Mouse (Mus musculus): ENCODE measurements at regions not wholly inside any gene's neighbourhood (a gene's known extent, or its start where the extent isn't known, plus 50 kb on each side); places are given as distances from the start of the nearest gene placed in this dataset.

- no peak for ATAC-seq (replicated peaks; ENCODE audit: poor library complexity, severe bottlenecking)
Observed at GRCm38 (mm10) chr6:31692024-31692423, 128.2 kb upstream of the Podxl start.

DNA sequence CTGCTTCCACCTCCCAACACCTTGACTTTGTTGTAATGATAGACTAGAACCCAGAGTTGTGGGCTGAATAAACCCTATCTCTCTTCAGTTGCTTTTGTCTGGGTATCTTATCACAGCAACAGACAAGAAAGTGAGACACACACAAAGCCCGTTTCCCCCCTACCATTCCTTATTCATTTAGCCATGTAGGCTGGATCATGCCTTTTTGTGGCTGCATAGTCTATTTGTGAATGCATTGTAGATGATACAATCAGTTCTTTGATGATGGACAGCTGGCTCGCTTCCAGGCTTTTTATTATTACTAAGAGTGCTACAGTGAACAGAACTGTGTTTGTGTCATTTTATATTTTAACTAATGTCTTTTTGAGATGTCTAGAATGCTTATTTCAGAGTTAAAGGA is 116.3 kb upstream of the Podxl start:
- no peak for ATAC-seq (replicated peaks; ENCODE audit: poor library complexity, severe bottlenecking)

- ATAC-seq (replicated peaks; ENCODE audit: poor library complexity, severe bottlenecking), result no peak
Observed at GRCm38 (mm10) chr6:31665671-31666486, 102.1 kb upstream of the Podxl start.

DNA sequence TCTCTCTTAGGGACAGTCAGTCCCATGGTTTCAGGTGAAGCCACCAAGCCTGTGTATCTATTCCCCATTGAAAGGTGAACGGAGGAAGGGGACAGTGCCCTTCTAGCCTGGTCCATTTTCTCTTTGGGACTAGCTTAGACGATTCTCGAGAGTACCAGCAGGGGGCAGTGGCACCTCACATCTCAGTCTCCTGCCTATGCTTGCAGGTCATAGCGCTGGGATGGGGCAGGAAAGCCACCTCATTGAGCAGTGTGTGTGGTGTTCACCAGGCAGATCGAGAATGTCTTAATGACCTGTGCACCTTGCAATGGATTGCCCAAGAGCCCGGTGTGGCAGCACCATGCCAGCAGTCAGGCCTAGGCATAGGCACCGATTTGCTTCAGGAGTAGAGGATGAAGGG is 100.7 kb upstream of the Podxl start:
- peak; percentile 73 for ATAC-seq (replicated peaks; ENCODE audit: poor library complexity, severe bottlenecking)

DNA sequence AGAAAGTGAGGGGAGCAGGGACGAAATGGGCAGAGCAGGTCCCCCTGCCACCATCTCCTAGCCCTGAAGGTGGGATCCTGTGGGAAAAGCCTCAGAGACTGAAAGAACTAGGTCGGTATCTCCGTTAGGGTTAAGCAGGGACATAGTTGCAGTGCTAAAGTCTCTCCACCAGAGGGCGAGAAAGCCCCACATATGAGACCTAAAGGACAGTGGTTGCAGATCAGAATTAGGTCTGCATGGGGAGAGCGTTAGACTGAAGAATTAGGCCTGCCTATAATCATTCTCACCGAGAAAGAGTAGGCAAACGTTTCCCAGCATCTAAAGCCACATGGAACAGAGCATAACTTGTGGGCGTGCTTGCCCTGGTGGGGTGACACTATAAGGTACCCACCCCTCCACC is 97.0 kb upstream of the Podxl start:
- ATAC-seq (replicated peaks; ENCODE audit: poor library complexity, severe bottlenecking), result peak; percentile 81

GRCm38 (mm10) chr6:31659901-31660300 is 96.1 kb upstream of the Podxl start:
- no peak for ATAC-seq (replicated peaks; ENCODE audit: poor library complexity, severe bottlenecking)

- ATAC-seq (replicated peaks; ENCODE audit: poor library complexity, severe bottlenecking), result no peak
Observed at GRCm38 (mm10) chr6:31658447-31659199, 94.8 kb upstream of the Podxl start.

GRCm38 (mm10) chr6:31650791-31651476 is 87.2 kb upstream of the Podxl start:
- ATAC-seq (replicated peaks; ENCODE audit: poor library complexity, severe bottlenecking), result no peak

GRCm38 (mm10) chr6:31645261-31645660 is 81.5 kb upstream of the Podxl start:
- ATAC-seq (replicated peaks; ENCODE audit: poor library complexity, severe bottlenecking), result no peak

GRCm38 (mm10) chr6:31644504-31644903 is 80.7 kb upstream of the Podxl start:
- no peak for ATAC-seq (replicated peaks; ENCODE audit: poor library complexity, severe bottlenecking)

DNA sequence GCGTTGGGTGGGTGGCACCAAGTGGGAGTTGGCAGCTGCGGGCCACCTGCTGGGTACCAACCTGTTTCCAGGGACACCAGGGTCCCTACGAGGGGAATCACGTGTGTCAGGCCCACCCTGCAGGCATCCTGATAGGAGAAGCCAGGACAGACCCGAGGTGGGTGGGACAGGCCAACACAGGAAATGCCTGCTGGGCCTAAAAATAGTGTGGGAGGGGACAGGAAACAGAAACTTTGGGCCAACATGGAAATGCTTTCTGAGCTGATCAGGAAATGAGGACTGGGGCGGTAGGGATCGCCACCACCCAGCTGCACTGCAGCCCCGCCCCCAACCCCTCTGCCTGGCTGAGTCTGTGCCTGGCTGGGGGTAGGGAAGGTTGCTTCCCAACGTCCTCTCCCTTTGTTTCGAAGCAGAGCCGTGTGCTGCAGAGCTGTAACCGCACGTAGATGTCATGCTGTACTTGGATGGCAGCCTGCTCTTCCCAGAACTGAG is 78.7 kb upstream of the Podxl start:
- peak; percentile 86 for ATAC-seq (replicated peaks; ENCODE audit: poor library complexity, severe bottlenecking)

DNA sequence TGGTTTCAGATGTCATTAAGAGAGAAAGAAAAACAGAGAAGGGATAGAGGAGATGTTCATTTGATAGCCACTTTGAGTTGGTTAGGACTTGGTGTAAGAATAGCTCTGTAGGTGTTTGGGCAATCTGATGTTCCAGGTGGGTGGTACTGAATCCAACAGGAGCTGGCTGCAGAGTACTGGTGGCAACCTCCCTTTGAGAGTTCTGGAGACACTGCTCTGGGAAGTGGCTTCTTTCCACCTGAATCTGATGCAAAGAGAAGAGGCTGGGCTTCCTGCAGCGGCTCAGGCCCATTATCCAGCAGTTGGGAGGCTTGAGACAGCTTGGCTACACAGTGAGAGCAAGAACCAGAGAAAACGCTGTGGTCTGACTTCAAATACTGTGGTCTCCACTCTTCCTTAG is 77.0 kb upstream of the Podxl start:
- no peak for ATAC-seq (replicated peaks; ENCODE audit: poor library complexity, severe bottlenecking)

DNA sequence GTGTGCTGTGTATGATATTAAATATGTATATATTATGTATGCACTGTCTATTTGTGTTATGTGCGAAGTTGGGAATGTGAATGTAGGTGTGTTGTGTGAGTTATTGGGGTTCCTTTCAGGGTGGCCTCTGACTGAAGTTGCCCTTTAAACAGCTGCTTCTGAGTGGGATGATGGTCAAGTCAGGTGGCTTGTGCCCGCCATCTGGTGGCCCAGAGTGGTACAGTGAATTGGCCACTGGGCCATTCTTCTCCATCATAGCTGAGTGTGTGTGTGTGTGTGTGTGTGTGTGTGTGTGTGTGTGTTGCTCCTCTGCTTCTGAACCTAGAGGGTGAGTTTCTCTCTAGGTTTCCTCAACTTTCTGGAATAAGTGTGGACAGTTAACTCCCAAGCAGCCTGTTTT is 75.7 kb upstream of the Podxl start:
- peak; percentile 55; the same call in 1 of the 2 replicates for ATAC-seq (replicated peaks; ENCODE audit: poor library complexity, severe bottlenecking)

DNA sequence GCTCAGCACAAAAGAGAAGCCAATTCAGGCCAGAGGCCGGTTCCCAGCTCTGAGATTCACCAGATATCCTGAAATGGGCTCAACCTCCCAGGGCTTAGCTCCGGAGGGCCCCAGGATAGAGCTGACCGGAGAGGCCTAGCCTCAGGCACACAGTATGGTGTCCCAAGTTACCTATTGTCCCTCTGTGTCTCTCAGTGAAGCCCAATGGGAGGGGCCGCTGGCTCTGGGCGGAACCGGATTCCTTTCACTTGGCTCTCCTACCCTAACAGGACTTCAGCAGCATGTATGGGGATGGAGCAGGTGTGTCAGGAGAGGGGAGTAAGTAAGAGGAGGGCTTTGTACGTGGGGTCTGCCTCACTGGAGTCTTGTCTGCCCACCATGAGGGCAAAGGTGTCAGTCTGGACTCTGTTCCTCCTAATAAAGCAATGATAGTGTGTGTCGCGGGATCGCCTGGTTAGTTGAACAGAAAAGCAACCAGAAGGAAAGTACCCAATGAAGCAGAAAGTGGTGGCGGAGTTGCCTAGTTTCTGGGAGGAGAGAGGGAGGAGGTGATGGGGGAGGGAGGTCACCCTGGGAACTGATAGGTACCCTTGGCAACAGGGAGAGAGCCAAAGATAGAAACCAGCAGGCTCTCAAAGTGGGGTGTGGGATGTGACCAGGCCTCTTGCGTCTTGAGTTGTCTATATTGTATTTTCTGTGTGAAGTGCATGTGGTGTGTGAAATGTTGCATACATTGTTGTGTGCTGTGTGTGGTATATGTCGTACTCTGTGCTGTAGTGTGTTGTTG is 74.8 kb upstream of the Podxl start:
- no peak for ATAC-seq (replicated peaks; ENCODE audit: poor library complexity, severe bottlenecking)

DNA sequence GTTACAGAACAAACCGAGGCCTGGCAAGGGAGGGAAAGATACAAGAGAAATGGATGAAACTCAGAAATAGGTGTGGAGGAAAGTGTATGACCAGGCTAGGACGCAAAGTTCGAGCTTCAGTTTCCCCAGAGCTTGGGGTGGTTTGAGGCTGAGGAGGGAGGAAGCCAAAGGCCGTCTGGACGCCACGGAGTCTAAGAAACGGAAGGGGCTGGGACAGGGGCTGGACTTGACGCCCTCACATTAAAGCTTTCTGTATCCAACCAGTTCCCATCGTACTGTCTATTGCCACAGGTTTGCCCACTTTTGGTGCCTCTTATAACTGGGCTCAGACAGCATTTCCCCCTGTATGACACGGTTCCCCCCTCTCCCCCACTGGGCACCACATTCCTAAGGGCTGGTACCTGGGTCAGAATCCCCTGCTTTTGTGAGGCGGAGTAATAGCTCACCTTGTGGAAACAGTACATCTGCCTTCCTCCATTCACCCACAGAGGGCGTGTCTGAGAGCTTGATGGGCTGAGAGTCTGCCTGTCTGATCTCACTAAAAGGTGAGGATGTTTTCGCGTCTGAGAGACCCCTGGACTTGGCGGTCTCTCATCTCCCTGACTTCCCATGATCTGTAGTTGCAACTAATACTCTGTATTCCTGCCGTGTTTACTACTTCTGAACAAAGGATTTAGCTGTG is 73.7 kb upstream of the Podxl start:
- 0 out of 2 replicates have a peak, but pooled peaks have one; percentile 30 for ATAC-seq (replicated peaks; ENCODE audit: poor library complexity, severe bottlenecking)

DNA sequence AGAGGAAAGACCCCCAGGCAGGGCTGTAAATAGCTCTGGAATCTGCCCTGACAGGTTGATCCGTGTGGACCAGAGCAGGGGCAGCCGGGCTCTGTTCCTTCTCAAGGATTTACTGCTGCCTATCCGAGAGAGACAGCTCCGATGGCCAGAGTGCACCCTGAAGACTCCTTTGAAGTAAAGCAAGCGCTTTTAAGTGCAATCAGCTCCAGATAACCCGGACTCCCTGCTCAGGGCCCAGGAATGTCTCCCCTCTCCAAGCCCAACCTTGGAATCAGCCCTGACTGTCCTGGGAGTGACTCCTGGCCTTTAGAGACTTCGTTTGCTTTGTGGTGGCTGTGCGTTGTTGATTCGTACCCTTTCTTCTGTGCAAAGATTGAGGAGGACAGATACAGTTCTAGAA is 73.2 kb upstream of the Podxl start:
- ATAC-seq (replicated peaks; ENCODE audit: poor library complexity, severe bottlenecking), result no peak

GRCm38 (mm10) chr6:31632485-31632884 is 68.7 kb upstream of the Podxl start:
- no peak for ATAC-seq (replicated peaks; ENCODE audit: poor library complexity, severe bottlenecking)

DNA sequence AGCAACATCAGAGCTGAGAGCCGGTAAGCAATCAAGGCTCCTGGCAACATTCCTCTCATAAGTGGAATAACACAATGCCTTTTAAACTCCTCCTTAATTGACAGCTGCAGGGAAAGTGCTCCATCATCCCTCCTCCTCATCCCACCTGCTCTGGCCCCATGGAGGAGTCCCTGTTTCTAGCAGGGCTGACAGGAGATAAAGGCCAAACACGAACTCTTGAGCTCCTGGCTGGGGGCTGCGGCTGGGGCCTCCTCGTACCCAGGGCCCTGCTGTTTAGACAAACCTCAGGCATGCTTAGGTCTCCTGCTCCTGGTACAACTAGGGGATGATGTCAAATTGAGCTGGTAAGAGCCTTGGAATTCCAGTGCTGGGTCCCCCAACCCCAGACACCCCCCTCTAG is 66.2 kb upstream of the Podxl start:
- no peak for ATAC-seq (replicated peaks; ENCODE audit: poor library complexity, severe bottlenecking)

DNA sequence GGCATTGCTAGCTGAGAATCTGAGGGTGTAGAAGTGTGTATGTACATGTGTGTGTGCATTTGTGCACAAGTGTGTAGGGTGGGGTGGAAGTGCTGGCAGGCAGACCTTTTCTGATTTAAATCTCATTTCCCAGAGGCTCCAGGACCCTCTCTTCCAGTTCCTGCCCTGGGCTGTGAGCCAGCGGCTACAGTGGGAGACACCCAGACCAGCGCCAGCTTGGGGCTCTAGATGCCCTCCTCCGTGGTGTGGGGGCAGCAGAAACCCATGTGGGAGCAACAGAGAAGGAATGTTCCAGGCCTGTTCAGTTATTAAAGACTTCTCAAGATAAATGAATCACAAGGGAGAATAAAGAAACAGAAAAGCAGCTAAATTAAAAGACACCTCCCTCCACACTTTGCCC is 64.1 kb upstream of the Podxl start:
- ATAC-seq (replicated peaks; ENCODE audit: poor library complexity, severe bottlenecking), result no peak

DNA sequence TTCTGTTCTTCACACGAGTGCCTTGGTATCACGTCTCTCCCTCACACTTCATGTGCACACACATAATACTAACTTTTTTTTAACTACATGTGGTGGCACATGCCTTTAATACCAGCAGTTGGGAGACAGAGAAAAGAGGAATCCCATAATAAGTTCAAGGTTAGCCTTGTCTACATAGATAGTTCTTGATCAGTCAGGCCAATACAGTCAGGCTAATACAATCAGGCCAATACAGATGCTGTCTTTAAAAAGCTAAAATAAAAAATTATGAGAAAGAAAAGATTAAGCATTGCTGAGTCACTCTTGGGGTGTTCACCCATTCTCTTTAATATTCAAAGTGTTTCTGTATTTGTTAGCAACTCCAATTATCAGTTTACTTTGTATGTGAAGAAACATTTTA is 61.3 kb upstream of the Podxl start:
- ATAC-seq (replicated peaks; ENCODE audit: poor library complexity, severe bottlenecking), result no peak
